Mouse (Mus musculus) embryonic facial prominence, embryonic 14.5 days (tissue): Measurements from ENCODE around the gene Msx2. TPM values are rescaled to one million over a fixed set of nuclear protein-coding genes. Genes with fewer than 3 reads are reported as not detected.

Source experiments
- ATAC-seq: fragments of 200-750 bp; cut with Nextera tagmentation; 2 replicates; pipeline ENCODE4 v1.8.0; 2017; ENCODE audit warnings: low read depth, moderate number of reproducible peaks, moderate TSS enrichment
- DNase-seq: peaks from one replicate; pipeline ENCODE4 v3.0.0-alpha.2; 2015; ENCODE audit warnings: low spot score
- H3K27ac ChIP-seq: fragments of 300-500 bp; sonication (generic); replicated peaks from 2 replicates; pipeline ENCODE4 v1.5.1; 2014; ENCODE audit warnings: low read depth, mild to moderate bottlenecking, low read length, moderate library complexity
- H3K27me3 ChIP-seq: fragments of 300-500 bp; sonication (generic); replicated peaks from 2 replicates; pipeline ENCODE4 v1.6.1; 2014; ENCODE audit warnings: low read length; ENCODE audit not compliant: control insufficient read depth, insufficient read depth
- H3K36me3 ChIP-seq: fragments of 300-500 bp; sonication (generic); 2 replicates; pipeline ENCODE4 v1.6.1; 2014; ENCODE audit warnings: low read length, mixed read lengths; ENCODE audit not compliant: control insufficient read depth, insufficient read depth
- H3K4me1 ChIP-seq: fragments of 300-500 bp; sonication (generic); 2 replicates; pipeline ENCODE4 v1.6.1; 2014; ENCODE audit warnings: antibody characterized with exemption, low read length; ENCODE audit not compliant: control insufficient read depth, insufficient read depth
- H3K4me2 ChIP-seq: fragments of 300-500 bp; sonication (generic); 2 replicates; pipeline ENCODE4 v1.6.1; 2014; ENCODE audit warnings: low read depth, mild to moderate bottlenecking, low read length, moderate library complexity, mixed read lengths
- H3K4me3 ChIP-seq: fragments of 300-500 bp; sonication (generic); 2 replicates; pipeline ENCODE4 v1.5.1; 2014; ENCODE audit warnings: low read depth, mild to moderate bottlenecking, low read length
- H3K9ac ChIP-seq: fragments of 300-500 bp; sonication (generic); 2 replicates; pipeline ENCODE4 v1.6.1; 2014; ENCODE audit warnings: low read depth, mild to moderate bottlenecking, low read length, moderate library complexity, mixed read lengths
- H3K9me3 ChIP-seq: fragments of 300-500 bp; sonication (generic); 2 replicates; pipeline ENCODE4 v1.6.1; 2016; ENCODE audit warnings: low read length; ENCODE audit not compliant: control insufficient read depth
- WGBS: fragments of 180-500 bp; shearing (Covaris S2); extraction: QIAGEN DNeasy Blood & Tissue Kit; methylation state at CpG from one replicate; pipeline ENCODE4 v1.1.7; 2014; 5-methylcytosine and 5-hydroxymethylcytosine counted together
- polyA plus RNA-seq: library from polyadenylated mRNA; unstranded; fragments of >200 nt; fragmentation: Nextera tagmentation; extraction: Ambion mirVana; gene quantifications from 2 replicates; pipeline ENCODE4 v1.2.1, GENCODE M21; 2014

Gene Msx2
- 11.5 and 11.6 TPM in 2 replicates for polyA plus RNA-seq

- Histone ChIP-seq H3K27me3 (peaks cover 85% of the 10 kb centered on the region), H3K9ac (peak within 1 kb of the TSS; percentile 76), H3K27ac (peak within 1 kb of the TSS; percentile 53), H3K4me3 (peak within 1 kb of the TSS; percentile 65), H3K4me1 (peaks cover 13% of the 10 kb centered on the region), H3K9me3 (no peaks in the 10 kb centered on the region), H3K36me3 (no peaks in the 10 kb centered on the region), H3K4me2 (peak within 1 kb of the TSS; percentile 88)
- under 1% methylated on average over 33 of the region's 38 CpGs for WGBS
- peak; percentile 94 for DNase-seq
- peak; percentile 93 for ATAC-seq
These were observed at the start of gene Msx2 for GRCm38 (mm10) chr13:53472614-53473124. Msx2 (minus strand) TSS chr13:53473074.

GRCm38 (mm10) chr13:53521468-53521867, 48.6 kb upstream of the Msx2 start:
- H3K4me1 ChIP-seq, result peaks cover 20% of the 10 kb centered on the region
- no peak overlapping the region for H3K4me3 ChIP-seq
- WGBS, result 52% methylated on average over 3 of the region's 3 CpGs
- H3K9ac ChIP-seq, result no peak overlapping the region
- no peaks in the 10 kb centered on the region for H3K27me3 ChIP-seq
- H3K36me3 ChIP-seq, result no peaks in the 10 kb centered on the region
- no peak overlapping the region for H3K4me2 ChIP-seq
- ATAC-seq, result no peak
- peaks cover under 1% of the 10 kb centered on the region for H3K9me3 ChIP-seq
- no peak overlapping the region for H3K27ac ChIP-seq
- DNase-seq, result no peak

GRCm38 (mm10) chr13:53520343-53520937, 47.6 kb upstream of the Msx2 start:
- ATAC-seq, result peak; percentile 44; the same call in 1 of the 2 replicates
- DNase-seq, result peak; percentile 42
- H3K27me3 ChIP-seq, result no peaks in the 10 kb centered on the region
- no peak overlapping the region for H3K9ac ChIP-seq
- peaks cover 11% of the 10 kb centered on the region for H3K9me3 ChIP-seq
- H3K4me3 ChIP-seq, result no peak overlapping the region
- WGBS, result 28% methylated on average over 12 of the region's 12 CpGs
- peaks cover 20% of the 10 kb centered on the region for H3K4me1 ChIP-seq
- no peak overlapping the region for H3K27ac ChIP-seq
- H3K36me3 ChIP-seq, result no peaks in the 10 kb centered on the region
- peak overlapping the region; percentile 12; the same call in 1 of the 2 replicates for H3K4me2 ChIP-seq

GRCm38 (mm10) chr13:53519727-53520126, 46.9 kb upstream of the Msx2 start:
- Histone ChIP-seq H3K4me2 (peak overlapping the region; percentile 5; the same call in 1 of the 2 replicates), H3K4me1 (peaks cover 20% of the 10 kb centered on the region), H3K36me3 (no peaks in the 10 kb centered on the region), H3K27me3 (no peaks in the 10 kb centered on the region), H3K4me3 (no peak overlapping the region), H3K27ac (no peak overlapping the region), H3K9me3 (peaks cover 13% of the 10 kb centered on the region), H3K9ac (no peak overlapping the region)
- peak; percentile 53 for DNase-seq
- no peak for ATAC-seq
- 42% methylated on average over 8 of the region's 8 CpGs for WGBS

GRCm38 (mm10) chr13:53518306-53518705, 45.4 kb upstream of the Msx2 start:
- 51% methylated on average over 4 of the region's 4 CpGs for WGBS
- ATAC-seq, result no peak

GRCm38 (mm10) chr13:53514574-53514973, 41.7 kb upstream of the Msx2 start:
- Histone ChIP-seq H3K9ac (no peak overlapping the region), H3K36me3 (no peaks in the 10 kb centered on the region), H3K4me2 (no peak overlapping the region), H3K9me3 (peaks cover 17% of the 10 kb centered on the region), H3K4me1 (no peaks in the 10 kb centered on the region), H3K27ac (no peak overlapping the region), H3K27me3 (no peaks in the 10 kb centered on the region), H3K4me3 (no peak overlapping the region)
- no peak for ATAC-seq
- DNase-seq, result no peak

More at GRCm38 (mm10) chr13:53518306-53518705, 45.4 kb upstream of the Msx2 start:
- Histone ChIP-seq H3K4me1 (peaks cover 20% of the 10 kb centered on the region), H3K9ac (no peak overlapping the region), H3K27me3 (no peaks in the 10 kb centered on the region), H3K27ac (no peak overlapping the region), H3K9me3 (peaks cover 13% of the 10 kb centered on the region), H3K4me3 (no peak overlapping the region), H3K4me2 (no peak overlapping the region), H3K36me3 (no peaks in the 10 kb centered on the region)
- no peak for DNase-seq

- 85% methylated on average over 2 of the region's 2 CpGs for WGBS
- H3K36me3 ChIP-seq, result no peaks in the 10 kb centered on the region
- no peaks in the 10 kb centered on the region for H3K4me1 ChIP-seq
- no peak overlapping the region for H3K9ac ChIP-seq
- H3K9me3 ChIP-seq, result peaks cover 15% of the 10 kb centered on the region
- no peaks in the 10 kb centered on the region for H3K27me3 ChIP-seq
- DNase-seq (no peak), ATAC-seq (no peak)
- H3K4me2 ChIP-seq, result no peak overlapping the region
- H3K27ac ChIP-seq, result no peak overlapping the region
- no peak overlapping the region for H3K4me3 ChIP-seq
These were observed 38.5 kb upstream of the Msx2 start for GRCm38 (mm10) chr13:53511366-53511765.

- 0 out of 2 replicates have a peak, but pooled peaks cover 2% of the 10 kb centered on the region for H3K27me3 ChIP-seq
- H3K4me1 ChIP-seq, result no peaks in the 10 kb centered on the region
- no peak for DNase-seq
- ATAC-seq, result no peak
- no peak overlapping the region for H3K9ac ChIP-seq
- H3K4me3 ChIP-seq, result no peak overlapping the region
- no peak overlapping the region for H3K27ac ChIP-seq
- H3K4me2 ChIP-seq, result no peak overlapping the region
- no peaks in the 10 kb centered on the region for H3K9me3 ChIP-seq
- WGBS, result 43% methylated on average over 6 of the region's 6 CpGs
- H3K36me3 ChIP-seq, result no peaks in the 10 kb centered on the region
These were observed 29.5 kb upstream of the Msx2 start for GRCm38 (mm10) chr13:53502406-53502805.
